9 mouse cellular contexts compared by ENCODE assay signal in the genomic region with DNA sequence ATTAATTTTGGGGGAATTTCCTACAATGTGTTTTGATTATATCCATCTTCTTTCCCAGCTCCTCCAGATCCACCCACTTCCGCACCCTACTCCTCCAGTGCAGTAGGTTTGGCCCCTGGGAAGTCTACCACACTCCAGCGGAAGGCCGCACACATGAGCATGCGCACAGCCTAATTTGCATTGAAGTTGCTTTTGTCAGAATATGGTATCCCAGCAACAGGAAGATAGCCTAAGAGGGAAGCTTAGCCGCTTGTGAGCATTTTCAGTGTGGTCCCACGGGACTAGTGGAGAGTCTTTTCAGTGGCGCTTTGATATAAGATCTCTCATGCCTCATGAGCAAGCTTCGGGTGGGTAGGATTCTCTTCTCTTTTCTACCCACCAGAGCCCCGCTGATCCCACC.
DNase-seq lines count a peak whose midpoint lies in the region; ATAC-seq lines count a peak whose summit lies in the region.
"Had no signal": no experiment of that assay in that cellular context is flagged by ENCODE, and none has a peak within 500 bp of the region (broad histone marks: within the 10 kb centered on the region; RNA-seq: fewer than 3 reads in every experiment).

No protein-coding gene starts in this region.

- H3K27ac ChIP-seq in forebrain, embryonic 13.5 days: no peak overlapping the region
- peak overlapping the region; percentile 71 for H3K27ac ChIP-seq in neural tube, embryonic 13.5 days (replicated peaks)
- no peak overlapping the region for H3K27ac ChIP-seq in kidney, embryonic 15.5 days

- 51% methylated on average over 9 of the region's 9 CpGs for WGBS in forebrain, embryonic 13.5 days
- 24% methylated on average over 9 of the region's 9 CpGs for WGBS in neural tube, embryonic 13.5 days
- 78% methylated on average over 9 of the region's 9 CpGs for WGBS in kidney, embryonic 15.5 days

- H3K36me3 ChIP-seq in forebrain, embryonic 13.5 days (ENCODE audit: poor library complexity, severe bottlenecking): no peaks in the 10 kb centered on the region
- H3K36me3 ChIP-seq in neural tube, embryonic 13.5 days: no peaks in the 10 kb centered on the region
- H3K36me3 ChIP-seq in kidney, embryonic 15.5 days: no peaks in the 10 kb centered on the region

- peaks cover 4% of the 10 kb centered on the region for H3K4me1 ChIP-seq in forebrain, embryonic 13.5 days
- H3K4me1 ChIP-seq in neural tube, embryonic 13.5 days (replicated peaks): peaks cover 12% of the 10 kb centered on the region
- H3K4me1 ChIP-seq in kidney, embryonic 15.5 days: 0 out of 2 replicates have a peak, but pooled peaks cover 3% of the 10 kb centered on the region

- peak overlapping the region; percentile 18; the same call in 1 of the 2 replicates for H3K4me2 ChIP-seq in forebrain, embryonic 13.5 days
- peak overlapping the region; percentile 29 for H3K4me2 ChIP-seq in neural tube, embryonic 13.5 days
- H3K4me2 ChIP-seq in kidney, embryonic 15.5 days: no peak overlapping the region

- H3K4me3 ChIP-seq in forebrain, embryonic 13.5 days: no peak overlapping the region
- no peak overlapping the region for H3K4me3 ChIP-seq in neural tube, embryonic 13.5 days
- H3K4me3 ChIP-seq in kidney, embryonic 15.5 days (replicated peaks): no peak overlapping the region

- H3K9me3 ChIP-seq in forebrain, embryonic 13.5 days (replicated peaks): no peaks in the 10 kb centered on the region
- H3K9me3 ChIP-seq in neural tube, embryonic 13.5 days: no peaks in the 10 kb centered on the region
- H3K9me3 ChIP-seq in kidney, embryonic 15.5 days (replicated peaks): no peaks in the 10 kb centered on the region

- no peak overlapping the region for H3K9ac ChIP-seq in forebrain, embryonic 13.5 days
- H3K9ac ChIP-seq in neural tube, embryonic 13.5 days: no peak overlapping the region
- no peak overlapping the region for H3K9ac ChIP-seq in kidney, embryonic 15.5 days

- peak; percentile 43; the same call in 1 of the 2 replicates for ATAC-seq in forebrain, embryonic 13.5 days
- ATAC-seq in neural tube, embryonic 13.5 days (ENCODE audit: low read depth): peak; percentile 84; the same call in 1 of the 2 replicates
- no peak for ATAC-seq in kidney, embryonic 15.5 days (replicated peaks; ENCODE audit: low FRiP score)
- ATAC-seq: inflammation-experienced regulatory T-cells, adult 6 months had no signal

- peaks cover 38% of the 10 kb centered on the region for H3K27me3 ChIP-seq in forebrain, embryonic 13.5 days
- H3K27me3 ChIP-seq in neural tube, embryonic 13.5 days: no peaks in the 10 kb centered on the region
- H3K27me3 ChIP-seq in kidney, embryonic 15.5 days: no peaks in the 10 kb centered on the region

- peak; percentile 37 for DNase-seq in brain, embryonic 18.5 days (ENCODE audit: low read depth, low spot score)
- peak; percentile 12 to 19 for DNase-seq in layer of hippocampus, postnatal 14 days (ENCODE audit: low spot score in 2 of 2)
- DNase-seq in lung, postnatal 10 days: no peak
- no peak for DNase-seq in thymus, postnatal 14 days
- DNase-seq: lung, postnatal 4 days had no signal

Comparison
In these comparisons a context has a peak if more than half of its experiments do, and no peak if none do; other contexts are left out.
1. DNase-seq: peak in brain, embryonic 18.5 days (single experiment) and layer of hippocampus, postnatal 14 days (2 of 2); none in lung, postnatal 10 days (single experiment) and thymus, postnatal 14 days (single experiment).